21 mouse cellular contexts compared by ENCODE assay signal in genomic region chr8:36322125-36322524, GRCm38 (mm10).
DNase-seq lines count a peak whose midpoint lies in the region; ATAC-seq and TF ChIP-seq lines count a peak whose summit lies in the region.
"Had no signal": no experiment of that assay in that cellular context is flagged by ENCODE, and none has a peak within 500 bp of the region (broad histone marks: within the 10 kb centered on the region; RNA-seq: fewer than 3 reads in every experiment).

No protein-coding gene starts in this region.

- peaks cover 3% of the 10 kb centered on the region for H3K4me1 ChIP-seq in testis, adult 2 months (ENCODE audit: control insufficient read depth, insufficient read depth, low read length)
- H3K4me1 ChIP-seq in liver, embryonic 12.5 days, result peaks cover 4% of the 10 kb centered on the region; the same call in 1 of the 2 replicates
- no peaks in the 10 kb centered on the region for H3K4me1 ChIP-seq in liver, embryonic 16.5 days (ENCODE audit: control insufficient read depth, low read depth, low read length)
- no peaks in the 10 kb centered on the region for H3K4me1 ChIP-seq in stomach, postnatal 0 days (replicated peaks; ENCODE audit: control insufficient read depth, insufficient read depth)
- peaks cover 4% of the 10 kb centered on the region; the same call in 1 of the 2 replicates for H3K4me1 ChIP-seq in forebrain, embryonic 13.5 days
- H3K4me1 ChIP-seq: embryonic facial prominence, embryonic 15.5 days; forebrain, embryonic 10.5 days had no signal

- no peak overlapping the region for H3K9ac ChIP-seq in liver, embryonic 12.5 days
- no peak overlapping the region for H3K9ac ChIP-seq in liver, embryonic 16.5 days (ENCODE audit: low read depth, low read length)
- no peak overlapping the region for H3K9ac ChIP-seq in stomach, postnatal 0 days (ENCODE audit: low read length)
- H3K9ac ChIP-seq in forebrain, embryonic 13.5 days, result no peak overlapping the region
- H3K9ac ChIP-seq: embryonic facial prominence, embryonic 15.5 days; forebrain, embryonic 15.5 days; hindbrain, embryonic 14.5 days had no signal

- TF ChIP-seq CTCF in testis, adult 2 months (IDR thresholded peaks at IDR 0.05; ENCODE audit: control insufficient read depth, insufficient read depth, insufficient replicate concordance, low read depth, low read length), result no peak
- TF ChIP-seq CTCF in stomach, postnatal 0 days (IDR thresholded peaks at IDR 0.05; ENCODE audit: low read depth), result no peak

- H3K27ac ChIP-seq in testis, adult 2 months (ENCODE audit: control insufficient read depth, insufficient read depth, low read depth, low read length), result peak overlapping the region; percentile 32
- H3K27ac ChIP-seq in liver, embryonic 12.5 days, result no peak overlapping the region
- no peak overlapping the region for H3K27ac ChIP-seq in liver, embryonic 16.5 days (ENCODE audit: low read length)
- H3K27ac ChIP-seq in stomach, postnatal 0 days (replicated peaks), result no peak overlapping the region
- no peak overlapping the region for H3K27ac ChIP-seq in forebrain, embryonic 13.5 days
- H3K27ac ChIP-seq: embryonic facial prominence, embryonic 15.5 days; forebrain, embryonic 10.5 days; forebrain, embryonic 15.5 days; heart, adult 2 months; hindbrain, embryonic 10.5 days; hindbrain, embryonic 14.5 days had no signal

- ATAC-seq in liver, embryonic 12.5 days, result peak; percentile 57
- peak; percentile 37; the same call in 1 of the 2 replicates for ATAC-seq in liver, embryonic 16.5 days (ENCODE audit: low read depth)
- no peak for ATAC-seq in stomach, postnatal 0 days (ENCODE audit: low FRiP score, low TSS enrichment)
- ATAC-seq in forebrain, embryonic 13.5 days, result no peak
- ATAC-seq: forebrain, embryonic 15.5 days had no signal

- H3K4me3 ChIP-seq in testis, adult 2 months (ENCODE audit: control insufficient read depth, low read depth, low read length), result peak overlapping the region; percentile 67
- H3K4me3 ChIP-seq in liver, embryonic 12.5 days, result no peak overlapping the region
- H3K4me3 ChIP-seq in liver, embryonic 16.5 days (ENCODE audit: low read depth, low read length), result no peak overlapping the region
- H3K4me3 ChIP-seq in stomach, postnatal 0 days (ENCODE audit: low read depth, low read length), result no peak overlapping the region
- no peak overlapping the region for H3K4me3 ChIP-seq in forebrain, embryonic 13.5 days
- H3K4me3 ChIP-seq: embryonic facial prominence, embryonic 15.5 days; erythroblast, embryonic 14.5 days; forebrain, embryonic 10.5 days; forebrain, embryonic 15.5 days; heart, adult 2 months; hindbrain, embryonic 10.5 days had no signal

- H3K9me3 ChIP-seq in liver, embryonic 12.5 days (replicated peaks), result no peaks in the 10 kb centered on the region
- no peaks in the 10 kb centered on the region for H3K9me3 ChIP-seq in liver, embryonic 16.5 days (replicated peaks; ENCODE audit: control insufficient read depth, low read length)
- no peaks in the 10 kb centered on the region for H3K9me3 ChIP-seq in stomach, postnatal 0 days (ENCODE audit: control insufficient read depth, low read length)
- no peaks in the 10 kb centered on the region for H3K9me3 ChIP-seq in forebrain, embryonic 13.5 days (replicated peaks)
- H3K9me3 ChIP-seq: embryonic facial prominence, embryonic 15.5 days; forebrain, embryonic 10.5 days; forebrain, embryonic 15.5 days; hindbrain, embryonic 10.5 days had no signal

- no peak for TF ChIP-seq EP300 in stomach, postnatal 0 days (optimal IDR thresholded peaks at IDR 0.05)

- H3K36me3 ChIP-seq in testis, adult 2 months (ENCODE audit: control insufficient read depth, insufficient read depth, low read length), result no peaks in the 10 kb centered on the region
- H3K36me3 ChIP-seq in liver, embryonic 12.5 days, result no peaks in the 10 kb centered on the region
- H3K36me3 ChIP-seq in liver, embryonic 16.5 days (ENCODE audit: control insufficient read depth, insufficient read depth), result no peaks in the 10 kb centered on the region
- H3K36me3 ChIP-seq in stomach, postnatal 0 days (ENCODE audit: control insufficient read depth, insufficient read depth, low read length), result no peaks in the 10 kb centered on the region
- H3K36me3 ChIP-seq in forebrain, embryonic 13.5 days (ENCODE audit: poor library complexity, severe bottlenecking), result no peaks in the 10 kb centered on the region
- H3K36me3 ChIP-seq: embryonic facial prominence, embryonic 15.5 days; forebrain, embryonic 10.5 days; forebrain, embryonic 15.5 days; hindbrain, embryonic 10.5 days had no signal

- H3K27me3 ChIP-seq in testis, adult 2 months (ENCODE audit: control insufficient read depth, insufficient read depth, low read length), result no peaks in the 10 kb centered on the region
- no peaks in the 10 kb centered on the region for H3K27me3 ChIP-seq in liver, embryonic 12.5 days (replicated peaks)
- H3K27me3 ChIP-seq in liver, embryonic 16.5 days (ENCODE audit: control insufficient read depth, insufficient read depth, low read depth, low read length), result no peaks in the 10 kb centered on the region
- H3K27me3 ChIP-seq in stomach, postnatal 0 days (ENCODE audit: control insufficient read depth, insufficient read depth, low read length), result no peaks in the 10 kb centered on the region
- no peaks in the 10 kb centered on the region for H3K27me3 ChIP-seq in forebrain, embryonic 13.5 days
- H3K27me3 ChIP-seq: embryonic facial prominence, embryonic 15.5 days; forebrain, embryonic 15.5 days had no signal

- DNase-seq in testis, postnatal 10 days (ENCODE audit: low spot score), result no peak
- DNase-seq in stomach, postnatal 0 days (ENCODE audit: low spot score), result peak; percentile 22
- no peak for DNase-seq in left cerebral cortex, postnatal 36 days (ENCODE audit: low spot score in 2 of 2)
- DNase-seq: adrenal gland, postnatal 10 days; cerebellum, adult 11 months; cerebellum, adult 8-10 months; cerebellum, postnatal 14 days; embryo, embryonic 11 days; gastrocnemius, postnatal 10 days; heart, adult 2 months had no signal

- intact Hi-C loops in left cerebral cortex, postnatal 36 days (cut with DNase I), result no loop called here

- TF ChIP-seq POLR2A in testis, adult 2 months (IDR thresholded peaks at IDR 0.05; ENCODE audit: control insufficient read depth, low read depth, low read length), result no peak

- 49% methylated on average over 8 of the region's 8 CpGs for WGBS in liver, embryonic 12.5 days (ENCODE audit: insufficient replicate concordance)
- WGBS in liver, embryonic 16.5 days (ENCODE audit: insufficient replicate concordance), result 34% methylated on average over 8 of the region's 8 CpGs
- 62% methylated on average over 8 of the region's 8 CpGs for WGBS in stomach, postnatal 0 days
- WGBS in forebrain, embryonic 13.5 days, result 84% methylated on average over 8 of the region's 8 CpGs

- H3K4me2 ChIP-seq in liver, embryonic 12.5 days, result no peak overlapping the region
- no peak overlapping the region for H3K4me2 ChIP-seq in liver, embryonic 16.5 days (ENCODE audit: low read depth, low read length)
- H3K4me2 ChIP-seq in stomach, postnatal 0 days (replicated peaks; ENCODE audit: low read depth), result no peak overlapping the region
- no peak overlapping the region for H3K4me2 ChIP-seq in forebrain, embryonic 13.5 days
- H3K4me2 ChIP-seq: embryonic facial prominence, embryonic 15.5 days; forebrain, embryonic 15.5 days; heart, embryonic 11.5 days; hindbrain, embryonic 14.5 days had no signal

Comparison
In these comparisons a context has a peak if more than half of its experiments do, and no peak if none do; other contexts are left out.
1. ATAC-seq: peak in liver, embryonic 12.5 days (single experiment) and liver, embryonic 16.5 days (single experiment); none in stomach, postnatal 0 days (single experiment) and forebrain, embryonic 13.5 days (single experiment).